Mouse (Mus musculus): ENCODE results near the gene Sulf2.
"Not testable (repeated sequence)": the region's sequence is repeated elsewhere in the genome, so short reads cannot be mapped to it uniquely, and the experiment has no call there.

Sulf2 gene

GRCm38 (mm10) chr2:166155454-166155815, at the start of gene Sulf2:
Sulf2 (minus strand) TSS chr2:166155663.
- peak; percentile 6 for DNase-seq

- DNase-seq = no peak
Measured at GRCm38 (mm10) chr2:166204174-166204573, 48.7 kb upstream of the Sulf2 start.

GRCm38 (mm10) chr2:166203647-166204046, 48.2 kb upstream of the Sulf2 start:
- DNase-seq = no peak

- no peak for DNase-seq
Measured at GRCm38 (mm10) chr2:166197964-166198363, 42.5 kb upstream of the Sulf2 start.

GRCm38 (mm10) chr2:166197064-166197463, 41.6 kb upstream of the Sulf2 start:
- no peak for DNase-seq

GRCm38 (mm10) chr2:166196080-166196786, 40.8 kb upstream of the Sulf2 start:
- DNase-seq = no peak

GRCm38 (mm10) chr2:166195041-166195440, 39.6 kb upstream of the Sulf2 start:
- DNase-seq = no peak

GRCm38 (mm10) chr2:166194112-166194758, 38.8 kb upstream of the Sulf2 start:
- DNase-seq = no peak

GRCm38 (mm10) chr2:166193509-166193908, 38.0 kb upstream of the Sulf2 start:
- no peak for DNase-seq

GRCm38 (mm10) chr2:166190816-166191215, 35.4 kb upstream of the Sulf2 start:
- no peak for DNase-seq

- DNase-seq = no peak
Measured at GRCm38 (mm10) chr2:166189191-166189590, 33.7 kb upstream of the Sulf2 start.

GRCm38 (mm10) chr2:166187874-166188453, 32.5 kb upstream of the Sulf2 start:
- not testable (repeated sequence) for DNase-seq

- DNase-seq = not testable (repeated sequence)
Measured at GRCm38 (mm10) chr2:166187319-166187718, 31.9 kb upstream of the Sulf2 start.

- no peak for DNase-seq
Measured at GRCm38 (mm10) chr2:166186244-166186948, 30.9 kb upstream of the Sulf2 start.

- no peak for DNase-seq
Measured at GRCm38 (mm10) chr2:166185768-166186167, 30.3 kb upstream of the Sulf2 start.

GRCm38 (mm10) chr2:166184417-166184816, 29.0 kb upstream of the Sulf2 start:
- no peak for DNase-seq

GRCm38 (mm10) chr2:166182009-166182685, 26.7 kb upstream of the Sulf2 start:
- DNase-seq = no peak

GRCm38 (mm10) chr2:166180744-166181508, 25.5 kb upstream of the Sulf2 start:
- DNase-seq = no peak

GRCm38 (mm10) chr2:166180136-166180649, 24.7 kb upstream of the Sulf2 start:
- DNase-seq = no peak

- DNase-seq = no peak
Measured at GRCm38 (mm10) chr2:166179457-166180101, 24.1 kb upstream of the Sulf2 start.

GRCm38 (mm10) chr2:166175552-166176136, 20.2 kb upstream of the Sulf2 start:
- no peak for DNase-seq

Measured in cerebellum, adult 11-12 months (tissue).